In the genomic region with DNA sequence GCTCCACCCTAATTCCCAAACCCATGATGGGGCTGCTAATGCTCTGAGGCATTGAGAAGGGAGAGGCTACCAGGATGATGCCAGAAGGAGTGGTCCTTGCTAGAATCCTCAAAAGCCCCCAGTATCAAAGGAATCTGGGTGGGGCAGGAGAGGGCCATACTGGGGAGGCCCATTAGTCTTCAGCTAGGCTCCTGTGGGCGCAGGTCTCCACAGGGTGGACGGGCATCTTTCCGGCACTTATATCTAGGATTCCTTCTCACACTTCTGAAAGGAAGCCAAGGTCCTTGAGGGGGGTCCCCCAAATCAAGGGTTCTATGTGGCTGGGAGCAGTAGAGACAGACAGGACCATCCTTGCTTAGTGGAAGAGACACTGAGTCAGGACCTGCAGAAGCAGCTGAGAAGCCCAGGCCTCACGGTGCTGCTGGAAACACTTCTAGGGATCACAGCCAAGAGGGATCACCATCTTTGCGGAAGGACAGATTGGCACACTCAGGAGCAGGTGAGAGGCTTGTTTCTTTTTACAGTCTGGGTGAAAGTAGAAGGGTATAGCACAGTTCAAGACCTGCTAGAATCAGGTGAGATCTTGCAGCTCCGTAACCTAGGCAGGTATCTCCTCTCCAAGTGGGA, we compare ENCODE assay signal across 12 mouse cellular contexts.
"Had no signal": no experiment of that assay in that cellular context is flagged by ENCODE, and none has a peak within 500 bp of the region (broad histone marks: within the 10 kb centered on the region; RNA-seq: fewer than 3 reads in every experiment).

Gene Mrgprd, plus strand, starts transcription at position 51 of the 627 bp plus-strand sequence.

- DNase-seq: lung, embryonic 14.5 days; lung, postnatal 10 days; lung, postnatal 4 days; midbrain, embryonic 14.5 days; retina, postnatal 1 day; right cerebral cortex, adult 18-20 months; right cerebral cortex, postnatal 25 days; right cerebral cortex, postnatal 4 days; spleen, adult 18-20 months; thymus, adult 18-20 months; thymus, postnatal 14 days; thymus, postnatal 36 days had no signal
